Mouse (Mus musculus): ENCODE measurements around the gene Slc30a9. TPM values are rescaled to one million over a fixed set of nuclear protein-coding genes. Genes with fewer than 3 reads are reported as not detected.

Slc30a9 gene
- polyA plus RNA-seq (2012; rRNA removed; ENCODE audit: low replicate concordance), result 26.3 and 28.3 TPM in 2 replicates

DNA sequence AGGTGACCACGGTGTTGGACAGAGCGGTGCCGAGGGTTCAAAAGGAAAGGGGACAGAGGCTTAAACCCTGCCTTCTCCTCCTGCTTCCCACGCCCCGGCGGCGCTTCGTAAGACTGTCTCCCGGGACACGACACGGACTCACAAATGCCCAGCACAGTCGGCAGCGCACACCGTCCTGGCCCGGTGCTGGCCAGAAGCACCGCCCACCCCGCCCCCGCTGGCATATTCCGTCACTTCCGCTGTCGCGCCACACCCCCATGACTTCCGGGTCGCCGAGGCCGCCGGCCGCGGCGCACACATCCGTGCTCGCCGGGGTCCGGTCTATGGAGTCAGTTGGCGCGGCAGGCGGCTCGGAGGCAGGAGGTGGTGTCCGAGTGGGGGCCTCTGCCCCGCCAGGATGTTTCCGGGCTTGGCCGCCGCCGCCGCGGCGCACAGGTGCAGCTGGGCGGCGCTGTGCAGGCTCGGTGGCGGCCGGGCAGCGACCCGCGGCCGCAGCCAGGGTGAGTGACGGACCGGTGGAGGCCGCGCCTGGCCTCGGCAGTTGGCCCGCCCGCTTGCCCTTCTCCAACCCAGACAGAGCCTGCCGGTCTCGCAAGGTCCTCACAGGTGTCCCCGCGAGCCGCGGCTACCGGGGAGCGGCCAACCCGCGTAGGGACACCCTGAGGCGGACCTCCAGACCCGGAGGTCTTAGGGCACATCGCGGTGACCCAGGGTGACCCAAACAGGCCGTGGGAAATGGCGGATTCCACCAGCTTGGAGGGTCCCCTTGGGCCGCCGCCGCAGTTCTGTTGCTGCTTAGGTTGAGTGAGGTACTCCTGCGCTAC is at the start of gene Slc30a9:
Gene Slc30a9 (plus strand): TSS at position 258 of the 824 bp plus-strand sequence.

GRCm38 (mm10) chr5:67260531-67261371 is 46.0 kb upstream of the Slc30a9 start, which contains the start of gene Tmem33:
TSS of gene Tmem33 (plus strand) at chr5:67260565.

Other genes with a start within 250 kb of the Slc30a9 start
- gene Phox2b, start 207.7 kb upstream of the Slc30a9 start, polyA plus RNA-seq (2012; rRNA removed; ENCODE audit: low replicate concordance), result 0.05 TPM in 1 of 2 replicates, not detected in the other
- 126 and 138 TPM in 2 replicates for gene Tmem33, start 46.4 kb upstream of the Slc30a9 start, polyA plus RNA-seq (2012; rRNA removed; ENCODE audit: low replicate concordance)
- 0.49 and 1.0 TPM in 2 replicates for gene Bend4, start 121.4 kb downstream of the Slc30a9 start, polyA plus RNA-seq (2012; rRNA removed; ENCODE audit: low replicate concordance)

All from subcutaneous adipose tissue, adult 2 months (tissue).